Mouse (Mus musculus) embryonic fibroblast, embryonic 13.5 days (primary cell): ENCODE results near the gene B4galt1.

Experiments
- CTCF ChIP-seq: IDR thresholded peaks from 2 replicates; pipeline ENCODE4 v1.5.1; 2011; ENCODE audit warnings: mild to moderate bottlenecking, control low read depth, low read length, moderate library complexity, borderline replicate concordance; ENCODE audit not compliant: insufficient read depth
- POLR2A ChIP-seq: IDR thresholded peaks from 2 replicates; pipeline ENCODE4 v1.6.1; 2011; ENCODE audit warnings: low read depth, mild to moderate bottlenecking, control low read depth, low read length, moderate library complexity

DNA sequence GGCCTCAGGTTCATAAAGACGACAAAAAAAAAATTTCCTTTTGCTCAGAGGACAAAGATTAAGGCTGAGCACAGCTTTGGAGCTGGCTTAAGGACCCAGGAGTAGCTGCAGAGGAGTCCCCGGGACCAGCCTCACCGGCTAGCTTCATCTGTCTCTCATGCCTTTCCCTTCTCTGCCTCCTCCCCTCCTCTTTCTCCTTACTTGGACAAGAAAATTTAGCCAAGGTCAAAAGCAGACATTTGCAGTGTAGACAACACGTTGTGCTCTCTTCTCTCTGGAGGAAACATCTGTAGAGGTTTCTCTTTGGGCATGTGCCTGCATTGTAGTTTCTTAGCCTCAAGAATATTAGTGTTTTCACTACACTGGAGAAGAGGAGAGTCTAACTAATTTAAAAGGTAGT lies 32.1 kb upstream of the B4galt1 start:
- no peak for TF ChIP-seq POLR2A
- TF ChIP-seq CTCF: no peak
